Mouse (Mus musculus): Measurements from ENCODE around the gene Pard6b.

DNA sequence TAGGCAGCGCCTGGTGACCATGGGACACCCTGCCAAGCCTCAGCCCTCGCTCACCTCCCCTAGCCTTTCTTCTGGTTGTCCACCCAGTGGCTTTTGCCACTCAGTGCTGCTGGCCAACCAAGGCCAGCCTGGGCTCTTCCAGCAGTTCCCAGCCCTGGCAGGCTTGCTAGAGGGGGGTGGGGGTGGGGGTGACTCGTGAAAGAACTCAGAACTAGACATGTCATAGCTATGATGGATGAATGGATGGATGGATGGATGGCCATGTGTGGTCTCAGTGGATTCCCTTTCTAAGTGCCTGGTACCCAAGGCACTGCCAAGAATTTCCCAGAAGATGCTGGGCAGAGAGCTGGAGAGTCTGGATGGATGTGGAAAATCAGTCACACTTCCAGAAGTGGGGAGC, 35.0 kb downstream of the Pard6b start:
- TF ChIP-seq EP300 (IDR thresholded peaks at IDR 0.05; ENCODE audit: low read depth) (no peak), CTCF (IDR thresholded peaks at IDR 0.05; ENCODE audit: low read depth) (no peak)
